Mouse (Mus musculus) T-helper 1 cell (primary cell): ENCODE data around the gene Tubgcp2.

ENCODE experiments used
- in situ Hi-C: fragments of 300-600 bp; cut with MboI, MseI; formaldehyde crosslinking; loops from one replicate; pipeline ENCODE4 v1.15.1; 2025; ENCODE audit warnings: high pct_unique_total_duplicates

Gene Tubgcp2

GRCm38 (mm10) chr7:140048361-140049114 is 12.1 kb upstream of the Tubgcp2 start, which contains the start of gene Msx3:
Gene Msx3 (minus strand): TSS chr7:140049089.
- in situ Hi-C loops, result no loop called here

- in situ Hi-C loops, result no loop called here
Measured at GRCm38 (mm10) chr7:140047811-140048311, 11.4 kb upstream of the Tubgcp2 start.

- in situ Hi-C loops, result no loop called here
Measured at GRCm38 (mm10) chr7:140045546-140045945, 9.1 kb upstream of the Tubgcp2 start.

- in situ Hi-C loops, result no loop called here
Measured at GRCm38 (mm10) chr7:140042728-140043127, 6.3 kb upstream of the Tubgcp2 start.

- in situ Hi-C loops, result no loop called here
Measured at GRCm38 (mm10) chr7:140037171-140037555, 694 bp upstream of the Tubgcp2 start.

GRCm38 (mm10) chr7:140035456-140035855 is 1.0 kb downstream of the Tubgcp2 start:
- in situ Hi-C loops, result no loop called here

- in situ Hi-C loops, result no loop called here
Measured at GRCm38 (mm10) chr7:140033386-140033785, 3.1 kb downstream of the Tubgcp2 start.

GRCm38 (mm10) chr7:140032366-140032765 is 4.1 kb downstream of the Tubgcp2 start:
- in situ Hi-C loops, result no loop called here

GRCm38 (mm10) chr7:140031771-140032170 is 4.7 kb downstream of the Tubgcp2 start:
- in situ Hi-C loops, result no loop called here

GRCm38 (mm10) chr7:140011336-140011735 is 25.1 kb downstream of the Tubgcp2 start:
- in situ Hi-C loops, result no loop called here

GRCm38 (mm10) chr7:140007781-140008180 is 28.7 kb downstream of the Tubgcp2 start:
- in situ Hi-C loops, result no loop called here

GRCm38 (mm10) chr7:140006861-140007611 is 29.4 kb downstream of the Tubgcp2 start:
- in situ Hi-C loops, result no loop called here

GRCm38 (mm10) chr7:140004666-140005065 is 31.8 kb downstream of the Tubgcp2 start:
- in situ Hi-C loops, result no loop called here

GRCm38 (mm10) chr7:140001086-140001740 is 35.3 kb downstream of the Tubgcp2 start:
- in situ Hi-C loops, result no loop called here

- in situ Hi-C loops, result no loop called here
Measured at GRCm38 (mm10) chr7:139998691-139999350, 37.6 kb downstream of the Tubgcp2 start.

- in situ Hi-C loops, result loop anchor here (5.0 kb wide), 1 partner anchor 87 kb away; no protein-coding TSS in a partner anchor
Measured at GRCm38 (mm10) chr7:139994676-139995075, 41.8 kb downstream of the Tubgcp2 start.

- in situ Hi-C loops, result loop anchor here (5.0 kb wide), 1 partner anchor 87 kb away; no protein-coding TSS in a partner anchor
Measured at GRCm38 (mm10) chr7:139994202-139994601, 42.3 kb downstream of the Tubgcp2 start.

- in situ Hi-C loops, result loop anchor here (5.0 kb wide), 1 partner anchor 86 kb away; no protein-coding TSS in a partner anchor
Measured at GRCm38 (mm10) chr7:139993532-139993931, 42.9 kb downstream of the Tubgcp2 start.

- in situ Hi-C loops, result loop anchor here (5.0 kb wide), 1 partner anchor 85 kb away; no protein-coding TSS in a partner anchor
Measured at GRCm38 (mm10) chr7:139992406-139992805, 44.1 kb downstream of the Tubgcp2 start, which contains the start of gene Adam8. Gene Adam8 (minus strand): TSS chr7:139992562.

- in situ Hi-C loops, result loop anchor here (5.0 kb wide), 1 partner anchor 84 kb away; no protein-coding TSS in a partner anchor
Measured at GRCm38 (mm10) chr7:139990864-139991394, 45.5 kb downstream of the Tubgcp2 start.

GRCm38 (mm10) chr7:139988272-139988671 is 48.2 kb downstream of the Tubgcp2 start:
- in situ Hi-C loops, result no loop called here
